Mouse (Mus musculus) lung, postnatal 4 days (tissue): Measurements from ENCODE around the gene Spata13.

Experiments
- DNase-seq, 2 experiments: peaks; one replicate each; pipeline ENCODE4 v3.0.0; 2021

Gene Spata13

DNA sequence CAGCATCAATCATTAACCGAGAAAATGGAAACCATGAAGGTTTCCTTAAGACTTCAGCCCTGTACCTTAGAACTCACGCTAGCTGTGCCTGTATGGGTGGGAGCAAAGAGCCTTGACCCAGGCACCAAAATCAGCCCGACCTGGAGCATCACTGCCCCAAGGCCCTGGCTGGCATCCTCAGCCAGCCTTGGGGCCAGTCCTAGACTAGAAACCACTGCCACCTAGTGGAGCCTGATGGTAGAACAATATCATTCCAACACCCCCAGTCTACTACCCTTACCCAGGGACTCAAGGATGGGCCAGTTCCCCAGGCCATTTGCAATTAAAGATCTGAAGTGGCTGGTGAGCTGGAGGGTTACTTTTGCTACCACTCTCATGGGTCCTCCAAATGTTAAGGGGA, 156.3 kb downstream of the Spata13 start:
- DNase-seq = peak in 1 of 2 experiments; percentile 65

DNA sequence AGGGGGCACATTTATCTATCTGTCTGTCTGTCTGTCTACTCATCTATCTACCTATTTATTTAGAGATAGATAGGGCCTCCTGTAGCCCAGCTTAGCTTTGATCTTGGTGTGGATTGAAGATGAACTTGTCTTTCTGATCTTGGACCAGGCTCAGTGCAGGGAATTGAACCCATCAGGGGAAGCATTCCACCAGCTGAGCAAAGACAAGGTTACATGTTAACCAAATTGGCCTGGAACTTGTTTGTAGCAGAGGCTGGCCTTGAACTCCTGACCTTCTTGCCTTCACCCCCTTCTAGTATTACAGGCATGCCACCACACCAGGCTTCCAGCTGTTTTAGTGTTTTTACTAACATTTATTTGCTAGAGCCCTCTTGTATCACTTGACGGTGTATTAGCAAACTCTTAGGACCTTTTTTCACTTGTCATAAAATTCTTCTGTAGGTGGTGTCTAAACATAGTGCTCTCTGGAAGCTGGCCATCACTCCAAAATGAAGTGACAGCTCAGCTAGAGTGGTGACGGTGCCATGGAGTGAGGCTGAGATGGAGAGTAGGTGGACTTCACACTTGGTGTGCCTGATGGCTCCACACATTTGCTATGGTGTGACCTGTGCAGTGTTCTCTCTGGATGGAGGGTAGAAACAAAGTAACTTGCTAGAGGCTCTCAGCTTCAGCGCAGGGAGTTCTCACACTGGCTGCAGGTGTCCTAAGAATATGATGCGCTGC, 163.0 kb downstream of the Spata13 start:
- DNase-seq = no peak

GRCm38 (mm10) chr14:60797596-60797995, 163.8 kb downstream of the Spata13 start:
- no peak for DNase-seq

GRCm38 (mm10) chr14:60798721-60799120, 164.9 kb downstream of the Spata13 start:
- no peak for DNase-seq

DNA sequence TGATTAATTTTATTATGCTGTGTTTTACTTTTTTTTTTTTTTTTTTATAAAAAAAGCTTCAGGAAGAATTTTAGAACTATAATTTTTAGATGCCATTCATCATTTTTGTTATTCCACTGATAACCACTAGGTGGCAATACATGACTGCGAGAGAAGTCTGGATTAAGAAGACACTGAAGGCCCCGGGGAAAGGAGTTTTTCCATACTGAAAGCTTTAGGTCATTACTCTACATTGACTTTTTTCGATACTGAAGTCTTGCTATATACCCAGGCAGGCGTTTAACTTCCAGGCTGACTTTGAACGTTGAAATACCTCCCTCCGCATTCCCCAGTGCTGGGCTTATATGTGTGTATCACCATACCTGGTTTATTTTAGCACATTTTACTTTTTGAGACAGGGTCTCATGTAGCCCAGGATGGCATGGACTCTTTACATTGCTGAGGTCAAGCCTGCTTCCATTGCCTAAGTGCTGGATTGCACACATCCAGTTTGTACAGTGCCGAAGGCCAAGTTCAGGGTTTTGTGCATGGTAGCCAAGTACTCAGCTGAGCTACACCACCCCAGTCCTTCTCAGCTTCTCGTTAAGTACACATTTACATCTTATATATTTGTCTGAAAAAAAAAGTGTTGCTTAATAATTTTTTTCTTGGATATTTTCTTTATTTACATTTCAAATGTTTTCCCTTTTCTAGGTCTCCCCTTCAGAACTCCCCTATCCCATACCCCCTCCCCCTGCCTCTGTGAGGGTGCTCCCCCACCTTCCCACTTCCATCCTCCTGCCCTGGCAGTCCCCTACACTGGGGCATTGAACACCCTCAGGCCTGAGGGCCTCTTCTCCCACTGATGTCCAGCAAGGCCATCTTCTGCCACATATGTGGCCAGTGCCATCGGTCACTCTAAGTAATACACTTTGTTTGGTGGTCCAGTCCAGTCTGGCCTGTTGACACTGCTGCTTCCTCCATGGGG, 166.2 kb downstream of the Spata13 start:
- peak in 1 of 2 experiments; percentile 27 for DNase-seq

DNA sequence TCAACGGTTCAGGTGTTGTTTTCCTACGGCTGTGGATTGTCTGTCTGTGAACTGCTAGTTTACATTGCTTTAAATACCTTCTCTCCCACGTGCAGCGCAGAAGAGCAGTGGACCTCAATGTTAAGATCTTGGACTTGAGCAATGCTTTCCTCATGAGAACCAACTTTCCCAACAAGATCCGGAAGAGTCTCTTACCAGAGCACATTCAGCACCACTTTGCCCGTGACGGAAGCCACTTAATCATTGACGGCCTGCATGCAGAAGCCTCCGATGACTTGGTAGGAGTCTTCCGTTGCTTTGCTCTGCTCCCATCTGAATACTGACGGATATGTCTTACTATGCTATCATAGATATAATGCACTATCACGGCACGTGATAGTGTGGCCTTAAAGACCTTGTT, 168.2 kb downstream of the Spata13 start:
- peak in 1 of 2 experiments; percentile 33 for DNase-seq

- DNase-seq = no peak
Measured at GRCm38 (mm10) chr14:60804978-60805377, 171.2 kb downstream of the Spata13 start.

- DNase-seq = no peak
Measured at GRCm38 (mm10) chr14:60805871-60806270, 172.1 kb downstream of the Spata13 start.

- DNase-seq = peak; percentile 23 to 53
Measured at GRCm38 (mm10) chr14:60806891-60807344, 173.1 kb downstream of the Spata13 start.

DNA sequence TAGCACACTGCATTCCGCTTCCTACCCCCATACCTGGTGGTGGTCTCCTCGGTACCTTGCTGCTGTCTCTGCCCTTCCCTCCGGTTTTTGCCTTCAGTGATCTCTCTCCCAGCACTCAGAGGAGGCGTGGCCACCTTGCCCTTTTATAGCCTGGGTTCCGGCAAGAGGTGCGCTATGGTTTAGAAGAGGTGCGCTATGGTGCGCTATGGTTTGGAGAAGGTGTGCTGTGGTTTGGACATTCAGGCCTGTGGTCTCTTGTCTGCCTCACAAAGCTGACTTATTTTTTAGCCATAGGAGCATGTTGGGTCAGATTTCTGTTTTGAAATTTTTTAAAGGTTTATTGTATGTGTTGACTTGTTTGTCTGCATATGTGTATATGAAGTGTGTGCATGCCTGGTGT, 176.1 kb downstream of the Spata13 start:
- no peak for DNase-seq

GRCm38 (mm10) chr14:60811547-60811946, 177.7 kb downstream of the Spata13 start:
- DNase-seq = no peak
